In genomic region chr19:43384978-43385431, GRCm38 (mm10) we compare ENCODE assay signal across 9 mouse cellular contexts. TPM values are rescaled to one million over a fixed set of nuclear protein-coding genes. Genes with fewer than 3 reads are reported as not detected.
DNase-seq lines count a peak whose midpoint lies in the region; ATAC-seq and TF ChIP-seq lines count a peak whose summit lies in the region.
"Had no signal": no experiment of that assay in that cellular context is flagged by ENCODE, and none has a peak within 500 bp of the region (broad histone marks: within the 10 kb centered on the region; RNA-seq: fewer than 3 reads in every experiment).

No protein-coding gene starts in this region.

- H3K27me3 ChIP-seq in ES-Bruce4 (ENCODE audit: control insufficient read depth, insufficient read depth, low read length, poor library complexity, severe bottlenecking): peaks cover 28% of the 10 kb centered on the region
- peaks cover 68% of the 10 kb centered on the region for H3K27me3 ChIP-seq in neural tube, embryonic 15.5 days (replicated peaks)

- H3K27ac ChIP-seq in ES-Bruce4 (ENCODE audit: insufficient read depth, low read length): no peak overlapping the region
- no peak overlapping the region for H3K27ac ChIP-seq in neural tube, embryonic 15.5 days (replicated peaks)
- H3K27ac ChIP-seq: liver, embryonic 15.5 days had no signal

- WGBS in neural tube, embryonic 15.5 days: 1% methylated on average over 25 of the region's 25 CpGs

- no peak for TF ChIP-seq CTCF in ES-Bruce4 (IDR thresholded peaks at IDR 0.05; ENCODE audit: low read depth, low read length)

- H3K4me1 ChIP-seq in ES-Bruce4 (ENCODE audit: control insufficient read depth, insufficient read depth, low read length): no peaks in the 10 kb centered on the region
- peaks cover 35% of the 10 kb centered on the region for H3K4me1 ChIP-seq in neural tube, embryonic 15.5 days
- H3K4me1 ChIP-seq: liver, embryonic 15.5 days had no signal

- no peaks in the 10 kb centered on the region for H3K9me3 ChIP-seq in ES-Bruce4 (replicated peaks; ENCODE audit: control insufficient read depth, insufficient read depth, low read length, poor library complexity, severe bottlenecking)
- H3K9me3 ChIP-seq in neural tube, embryonic 15.5 days (replicated peaks): no peaks in the 10 kb centered on the region
- H3K9me3 ChIP-seq: liver, embryonic 15.5 days had no signal

- H3K36me3 ChIP-seq in ES-Bruce4 (ENCODE audit: control insufficient read depth, insufficient read depth, low read length, poor library complexity, severe bottlenecking): no peaks in the 10 kb centered on the region
- H3K36me3 ChIP-seq in neural tube, embryonic 15.5 days: no peaks in the 10 kb centered on the region
- H3K36me3 ChIP-seq: liver, embryonic 15.5 days had no signal

- TF ChIP-seq POLR2A in ES-Bruce4 (IDR thresholded peaks at IDR 0.05; ENCODE audit: insufficient read depth, low read length): no peak

- peak overlapping the region; percentile 58 for H3K4me2 ChIP-seq in neural tube, embryonic 15.5 days
- H3K4me2 ChIP-seq: liver, embryonic 15.5 days had no signal

- DNase-seq in ZHBTc4 (ENCODE audit: low read depth, low spot score): peak; percentile 57
- DNase-seq in heart, adult 8-10 months (ENCODE audit: low spot score): peak; percentile 2
- peak; percentile 23 for DNase-seq in kidney, postnatal 10 days
- DNase-seq in spleen, postnatal 4 days (ENCODE audit: low spot score in 2 of 2): no peak
- no peak for DNase-seq in cerebellum, adult 8-10 months
- no peak for DNase-seq in layer of hippocampus, adult 9-10 months (ENCODE audit: low spot score)

- H3K9ac ChIP-seq in ES-Bruce4 (ENCODE audit: low read depth, poor library complexity, severe bottlenecking): peak overlapping the region; percentile 34; the same call in 1 of the 2 replicates
- no peak overlapping the region for H3K9ac ChIP-seq in neural tube, embryonic 15.5 days (replicated peaks)
- H3K9ac ChIP-seq: liver, embryonic 15.5 days had no signal

- H3K4me3 ChIP-seq in ES-Bruce4 (ENCODE audit: low read depth, low read length): peak overlapping the region; percentile 40
- peak overlapping the region; percentile 31 for H3K4me3 ChIP-seq in neural tube, embryonic 15.5 days (replicated peaks)
- H3K4me3 ChIP-seq: liver, embryonic 15.5 days had no signal

- no peak for TF ChIP-seq EP300 in ES-Bruce4 (IDR thresholded peaks at IDR 0.05; ENCODE audit: insufficient read depth, low read depth, low read length)

- ATAC-seq in neural tube, embryonic 15.5 days (ENCODE audit: low FRiP score): no peak

RNA-seq across cellular contexts. Expression of gene Hpse2, which starts 3.1 kb away (rescaled TPM):
- polyA plus RNA-seq in ES-Bruce4 (2011; ENCODE audit: insufficient read depth, insufficient read length, low read depth, missing spikeins): not detected in 2 replicates
- under 1 TPM in 2 of 4 experiments, not detected in 2; 0.06 to 0.57 TPM for total RNA-seq in heart, adult 8-10 months (2022)
- 0.24 and 3.4 TPM in 2 replicates for polyA plus RNA-seq in neural tube, embryonic 15.5 days (2015; fragmentation: Nextera tagmentation; extraction: Ambion mirVana)
- polyA plus RNA-seq: liver, embryonic 15.5 days had no signal

RNA-seq across cellular contexts. Expression of gene Cnnm1, which starts 55.2 kb away (rescaled TPM):
- polyA plus RNA-seq in ES-Bruce4 (2011; ENCODE audit: insufficient read depth, insufficient read length, low read depth, missing spikeins): 0.87 and 1.5 TPM in 2 replicates
- total RNA-seq in heart, adult 8-10 months (2022): under 1 TPM in 3 of 4 experiments, not detected in 1; 0.11 to 0.38 (median 0.22) TPM
- 4.9 and 5.1 TPM in 2 replicates for polyA plus RNA-seq in neural tube, embryonic 15.5 days (2015; fragmentation: Nextera tagmentation; extraction: Ambion mirVana)

Comparison
In these comparisons a context has a peak if more than half of its experiments do, and no peak if none do; other contexts are left out.
1. DNase-seq: peak in ZHBTc4 (single experiment), heart, adult 8-10 months (single experiment) and kidney, postnatal 10 days (single experiment); none in spleen, postnatal 4 days (0 of 2), cerebellum, adult 8-10 months (single experiment) and layer of hippocampus, adult 9-10 months (single experiment).